22 mouse cellular contexts compared by ENCODE assay signal in genomic region chr12:92024461-92025218, GRCm38 (mm10).
A peak's percentile ranks its signal among the peaks of the same experiment; 100 is the strongest.
DNase-seq lines count a peak whose midpoint lies in the region; ATAC-seq and TF ChIP-seq lines count a peak whose summit lies in the region.
"Had no signal": no experiment of that assay in that cellular context is flagged by ENCODE, and none has a peak within 500 bp of the region (broad histone marks: within the 10 kb centered on the region; RNA-seq: fewer than 3 reads in every experiment).

No protein-coding gene starts in this region.

- no peak overlapping the region for H3K4me3 ChIP-seq in midbrain, embryonic 10.5 days
- H3K4me3 ChIP-seq in midbrain, postnatal 0 days (ENCODE audit: low read depth, low read length): no peak overlapping the region
- H3K4me3 ChIP-seq in midbrain, embryonic 12.5 days: no peak overlapping the region
- H3K4me3 ChIP-seq in midbrain, embryonic 16.5 days (ENCODE audit: low read depth, low read length): no peak overlapping the region
- H3K4me3 ChIP-seq: embryonic facial prominence, embryonic 15.5 days; erythroblast, embryonic 14.5 days; forebrain, embryonic 10.5 days; gastrocnemius, adult 2 months; heart, embryonic 12.5 days; hindbrain, embryonic 10.5 days; hindbrain, embryonic 15.5 days had no signal

- H3K27me3 ChIP-seq in midbrain, embryonic 10.5 days (ENCODE audit: low read depth, poor library complexity, severe bottlenecking): no peaks in the 10 kb centered on the region
- no peaks in the 10 kb centered on the region for H3K27me3 ChIP-seq in midbrain, postnatal 0 days (ENCODE audit: insufficient read depth, low read length)
- no peaks in the 10 kb centered on the region for H3K27me3 ChIP-seq in midbrain, embryonic 12.5 days
- H3K27me3 ChIP-seq in midbrain, embryonic 16.5 days (ENCODE audit: control insufficient read depth, insufficient read depth, low read depth, low read length): no peaks in the 10 kb centered on the region; the same call in 1 of the 2 replicates
- H3K27me3 ChIP-seq: CH12.LX; embryonic facial prominence, embryonic 15.5 days; heart, embryonic 12.5 days; hindbrain, embryonic 15.5 days had no signal

- H3K27ac ChIP-seq in midbrain, embryonic 10.5 days (replicated peaks): no peak overlapping the region
- H3K27ac ChIP-seq in midbrain, postnatal 0 days (ENCODE audit: low read depth, low read length): no peak overlapping the region
- no peak overlapping the region for H3K27ac ChIP-seq in midbrain, embryonic 12.5 days (replicated peaks)
- no peak overlapping the region for H3K27ac ChIP-seq in midbrain, embryonic 16.5 days (ENCODE audit: low read length)
- H3K27ac ChIP-seq: embryonic facial prominence, embryonic 15.5 days; forebrain, embryonic 10.5 days; gastrocnemius, adult 2 months; hindbrain, embryonic 10.5 days; hindbrain, embryonic 15.5 days had no signal

- 54% methylated on average over 4 of the region's 4 CpGs for WGBS in midbrain, embryonic 10.5 days
- WGBS in midbrain, postnatal 0 days: 40% methylated on average over 4 of the region's 4 CpGs
- 33% methylated on average over 4 of the region's 4 CpGs for WGBS in midbrain, embryonic 12.5 days
- 35% methylated on average over 4 of the region's 4 CpGs for WGBS in midbrain, embryonic 16.5 days

- no peak for TF ChIP-seq CTCF in midbrain, postnatal 0 days (IDR thresholded peaks at IDR 0.05)

- H3K9me3 ChIP-seq in midbrain, embryonic 10.5 days (replicated peaks): no peaks in the 10 kb centered on the region
- no peaks in the 10 kb centered on the region for H3K9me3 ChIP-seq in midbrain, postnatal 0 days (ENCODE audit: low read length)
- H3K9me3 ChIP-seq in midbrain, embryonic 12.5 days: no peaks in the 10 kb centered on the region
- H3K9me3 ChIP-seq in midbrain, embryonic 16.5 days (replicated peaks; ENCODE audit: control insufficient read depth, low read length, poor library complexity, severe bottlenecking): no peaks in the 10 kb centered on the region
- H3K9me3 ChIP-seq: embryonic facial prominence, embryonic 15.5 days; forebrain, embryonic 10.5 days; heart, embryonic 12.5 days; hindbrain, embryonic 10.5 days; hindbrain, embryonic 15.5 days had no signal

- H3K4me1 ChIP-seq in midbrain, embryonic 10.5 days: no peaks in the 10 kb centered on the region
- no peaks in the 10 kb centered on the region for H3K4me1 ChIP-seq in midbrain, postnatal 0 days (ENCODE audit: insufficient read depth, low read length)
- no peaks in the 10 kb centered on the region for H3K4me1 ChIP-seq in midbrain, embryonic 12.5 days
- no peaks in the 10 kb centered on the region for H3K4me1 ChIP-seq in midbrain, embryonic 16.5 days (ENCODE audit: control insufficient read depth, insufficient read depth, low read length)
- H3K4me1 ChIP-seq: embryonic facial prominence, embryonic 15.5 days; forebrain, embryonic 10.5 days; heart, embryonic 12.5 days; hindbrain, embryonic 10.5 days; hindbrain, embryonic 15.5 days had no signal

- ATAC-seq in midbrain, postnatal 0 days (ENCODE audit: low FRiP score): no peak
- ATAC-seq in midbrain, embryonic 12.5 days (ENCODE audit: low FRiP score, low read depth): peak; percentile 68
- ATAC-seq in midbrain, embryonic 16.5 days: peak; percentile 21; the same call in 1 of the 2 replicates
- ATAC-seq: activated CD4-positive, CD25-positive, alpha-beta regulatory T cell, adult 4 months; Patski had no signal

- H3K9ac ChIP-seq in midbrain, postnatal 0 days (replicated peaks; ENCODE audit: low read length, poor library complexity, severe bottlenecking): no peak overlapping the region
- no peak overlapping the region for H3K9ac ChIP-seq in midbrain, embryonic 12.5 days (replicated peaks)
- H3K9ac ChIP-seq in midbrain, embryonic 16.5 days (ENCODE audit: low read depth, low read length): no peak overlapping the region
- H3K9ac ChIP-seq: embryonic facial prominence, embryonic 15.5 days; heart, embryonic 12.5 days; hindbrain, embryonic 15.5 days had no signal

- H3K36me3 ChIP-seq in midbrain, embryonic 10.5 days: no peaks in the 10 kb centered on the region
- no peaks in the 10 kb centered on the region for H3K36me3 ChIP-seq in midbrain, postnatal 0 days (ENCODE audit: insufficient read depth, low read length)
- no peaks in the 10 kb centered on the region for H3K36me3 ChIP-seq in midbrain, embryonic 12.5 days
- H3K36me3 ChIP-seq in midbrain, embryonic 16.5 days (ENCODE audit: control insufficient read depth, insufficient read depth, low read length): no peaks in the 10 kb centered on the region
- H3K36me3 ChIP-seq: embryonic facial prominence, embryonic 15.5 days; forebrain, embryonic 10.5 days; heart, embryonic 12.5 days; hindbrain, embryonic 10.5 days; hindbrain, embryonic 15.5 days had no signal

- peak; percentile 25 for DNase-seq in midbrain, embryonic 10.5 days (ENCODE audit: low spot score)
- no peak for DNase-seq in midbrain, postnatal 0 days (ENCODE audit: low spot score)
- DNase-seq in testis, postnatal 14 days (ENCODE audit: low spot score): no peak
- DNase-seq in cerebellum, postnatal 14 days: no peak
- no peak for DNase-seq in testis, postnatal 10 days (ENCODE audit: low spot score)
- DNase-seq: adrenal gland, postnatal 25 days; cerebellum, adult 2 months; cerebellum, postnatal 10 days; embryo, embryonic 11 days; gastrocnemius, adult 2 months; gastrocnemius, postnatal 25 days had no signal

- H3K4me2 ChIP-seq in midbrain, postnatal 0 days (ENCODE audit: low read depth, low read length, poor library complexity, severe bottlenecking): no peak overlapping the region
- no peak overlapping the region for H3K4me2 ChIP-seq in midbrain, embryonic 12.5 days (replicated peaks)
- no peak overlapping the region for H3K4me2 ChIP-seq in midbrain, embryonic 16.5 days (ENCODE audit: low read length)
- H3K4me2 ChIP-seq: embryonic facial prominence, embryonic 15.5 days; heart, embryonic 12.5 days; hindbrain, embryonic 15.5 days had no signal
